Mouse (Mus musculus) neutrophil, adult 5-6 weeks (primary cell): ENCODE measurements around the gene Krtap4-2. TPM values are rescaled to one million over a fixed set of nuclear protein-coding genes. Genes with fewer than 3 reads are reported as not detected.
"Not testable (repeated sequence)": the region's sequence is repeated elsewhere in the genome, so short reads cannot be mapped to it uniquely, and the experiment has no call there.

Experiments
- ATAC-seq: fragments of 151-379, 151-347 bp; 2 replicates; pipeline ENCODE4 v1.8.0; 2017; ENCODE audit warnings: mild to moderate bottlenecking, moderate TSS enrichment; ENCODE audit not compliant: insufficient number of reproducible peaks, poor library complexity, low FRiP score, severe bottlenecking; ENCODE audit errors: extremely low read depth
- total RNA-seq: library from RNA; stranded (forward); fragments of 200-1000 nt; gene quantifications from 2 replicates; pipeline ENCODE4 v1.2.3, GENCODE M21; 2017

Gene Krtap4-2
- total RNA-seq, 1 experiment from 2014 or later = not detected

GRCm38 (mm10) chr11:99603208-99603607, 31.7 kb downstream of the Krtap4-2 start, which contains the start of gene Gm11938:
Gm11938 (minus strand) TSS chr11:99603308.
- not testable (repeated sequence) for ATAC-seq

- not testable (repeated sequence) for ATAC-seq
Observed at GRCm38 (mm10) chr11:99597742-99598141, 37.1 kb downstream of the Krtap4-2 start, which contains the start of gene Krtap9-3. Krtap9-3 (minus strand) TSS chr11:99598105.

GRCm38 (mm10) chr11:99590981-99591380, 43.9 kb downstream of the Krtap4-2 start, which contains the start of gene Krtap1-3:
Krtap1-3 (minus strand) TSS chr11:99591339.
- no peak for ATAC-seq

- ATAC-seq = no peak
Observed at GRCm38 (mm10) chr11:99585096-99585495, 49.8 kb downstream of the Krtap4-2 start.

Other genes with a start within 250 kb of the Krtap4-2 start
- gene Krt10, start 245.7 kb downstream of the Krtap4-2 start, total RNA-seq = 0.93 TPM in 1 of 2 replicates, not detected in the other
- gene Krt12, start 212.8 kb downstream of the Krtap4-2 start, total RNA-seq = 0.58 TPM in 1 of 2 replicates, not detected in the other
- gene Krt20, start 196.9 kb downstream of the Krtap4-2 start, total RNA-seq = not detected in 2 replicates
- gene Krt23, start 141.9 kb downstream of the Krtap4-2 start, total RNA-seq = 1.5 and 2.9 TPM in 2 replicates
- not detected in 2 replicates for gene Krt39, start 113.7 kb downstream of the Krtap4-2 start, total RNA-seq
- gene Krt40, start 91.9 kb downstream of the Krtap4-2 start, total RNA-seq = not detected in 2 replicates
- gene Krtap3-3, start 84.2 kb downstream of the Krtap4-2 start, total RNA-seq = not detected in 2 replicates
- not detected in 2 replicates for gene Krtap3-2, start 78.2 kb downstream of the Krtap4-2 start, total RNA-seq
- gene Gm11939, start 75.6 kb downstream of the Krtap4-2 start, total RNA-seq = not detected in 2 replicates
- gene Krtap3-1, start 68.5 kb downstream of the Krtap4-2 start, total RNA-seq = not detected in 2 replicates
- gene Krtap1-5, start 54.1 kb downstream of the Krtap4-2 start, total RNA-seq = not detected in 2 replicates
- gene Krtap1-4, start 51.4 kb downstream of the Krtap4-2 start, total RNA-seq = not detected in 2 replicates
- gene Krtap1-3, start 43.7 kb downstream of the Krtap4-2 start, total RNA-seq = not detected in 2 replicates
- not detected in 2 replicates for gene Krtap9-3, start 37.0 kb downstream of the Krtap4-2 start, total RNA-seq
- gene Gm11938, start 31.8 kb downstream of the Krtap4-2 start, total RNA-seq = not detected in 2 replicates
- gene Gm11937, start 24.9 kb downstream of the Krtap4-2 start, total RNA-seq = not detected in 2 replicates
- not detected in 2 replicates for gene Krtap2-4, start 20.2 kb downstream of the Krtap4-2 start, total RNA-seq
- gene Gm11562, start 14.6 kb downstream of the Krtap4-2 start, total RNA-seq = not detected in 2 replicates
- gene Krtap4-1, start 6.8 kb downstream of the Krtap4-2 start, total RNA-seq = not detected in 2 replicates
- not detected in 2 replicates for gene Krtap4-7, start 9.0 kb upstream of the Krtap4-2 start, total RNA-seq
- not detected in 2 replicates for gene Gm11555, start 15.2 kb upstream of the Krtap4-2 start, total RNA-seq
- not detected in 2 replicates for gene Gm11563, start 23.9 kb upstream of the Krtap4-2 start, total RNA-seq
- gene Krtap4-6, start 30.9 kb upstream of the Krtap4-2 start, total RNA-seq = not detected in 2 replicates
- gene Gm14190, start 55.7 kb upstream of the Krtap4-2 start, total RNA-seq = not detected in 2 replicates
- not detected in 2 replicates for gene Gm14180, start 99.2 kb upstream of the Krtap4-2 start, total RNA-seq
- gene Gm11595, start 137.8 kb upstream of the Krtap4-2 start, total RNA-seq = not detected in 2 replicates
- not detected in 2 replicates for gene Krtap4-8, start 145.6 kb upstream of the Krtap4-2 start, total RNA-seq
- not detected in 2 replicates for gene Krtap4-9, start 150.1 kb upstream of the Krtap4-2 start, total RNA-seq
- not detected in 2 replicates for gene Gm11596, start 158.4 kb upstream of the Krtap4-2 start, total RNA-seq
- not detected in 2 replicates for gene Gm11569, start 163.8 kb upstream of the Krtap4-2 start, total RNA-seq
- not detected in 2 replicates for gene Gm11554, start 169.4 kb upstream of the Krtap4-2 start, total RNA-seq
- not detected in 2 replicates for gene Krtap4-13, start 174.8 kb upstream of the Krtap4-2 start, total RNA-seq
- not detected in 2 replicates for gene Gm11564, start 180.6 kb upstream of the Krtap4-2 start, total RNA-seq
- not detected in 2 replicates for gene 2300003K06Rik, start 203.0 kb upstream of the Krtap4-2 start, total RNA-seq
- not detected in 2 replicates for gene Krtap4-16, start 216.5 kb upstream of the Krtap4-2 start, total RNA-seq
- not detected in 2 replicates for gene Gm11568, start 222.8 kb upstream of the Krtap4-2 start, total RNA-seq
- not detected in 2 replicates for gene Gm11559, start 229.4 kb upstream of the Krtap4-2 start, total RNA-seq
- not detected in 2 replicates for gene Krtap9-1, start 238.3 kb upstream of the Krtap4-2 start, total RNA-seq
- gene Gm11567, start 244.1 kb upstream of the Krtap4-2 start, total RNA-seq = not detected in 2 replicates